Comparison of ENCODE assay signal across 10 mouse cellular contexts in genomic region chr14:100281734-100282133, GRCm38 (mm10). TPM values are rescaled to one million over a fixed set of nuclear protein-coding genes. Genes with fewer than 3 reads are reported as not detected.
A peak's percentile ranks its signal among the peaks of the same experiment; 100 is the strongest.
DNase-seq lines count a peak whose midpoint lies in the region; ATAC-seq lines count a peak whose summit lies in the region.
"Had no signal": no experiment of that assay in that cellular context is flagged by ENCODE, and none has a peak within 500 bp of the region (broad histone marks: within the 10 kb centered on the region; RNA-seq: fewer than 3 reads in every experiment).

No protein-coding gene starts in this region.

- no peak overlapping the region for H3K27ac ChIP-seq in kidney, embryonic 14.5 days (ENCODE audit: low read depth, low read length)
- no peak overlapping the region for H3K27ac ChIP-seq in embryonic facial prominence, embryonic 13.5 days
- H3K27ac ChIP-seq in hindbrain, embryonic 16.5 days (ENCODE audit: low read depth, low read length), result no peak overlapping the region
- H3K27ac ChIP-seq in midbrain, embryonic 14.5 days (replicated peaks; ENCODE audit: low read depth, low read length), result no peak overlapping the region

- 33% methylated on average over 3 of the region's 3 CpGs for WGBS in kidney, embryonic 14.5 days
- 38% methylated on average over 3 of the region's 3 CpGs for WGBS in embryonic facial prominence, embryonic 13.5 days
- 48% methylated on average over 3 of the region's 3 CpGs for WGBS in hindbrain, embryonic 16.5 days
- 54% methylated on average over 3 of the region's 3 CpGs for WGBS in midbrain, embryonic 14.5 days

- H3K4me3 ChIP-seq in kidney, embryonic 14.5 days (ENCODE audit: low read length), result no peak overlapping the region
- H3K4me3 ChIP-seq in embryonic facial prominence, embryonic 13.5 days, result no peak overlapping the region
- no peak overlapping the region for H3K4me3 ChIP-seq in hindbrain, embryonic 16.5 days (ENCODE audit: low read length)
- peak overlapping the region; percentile 14; the same call in 1 of the 2 replicates for H3K4me3 ChIP-seq in midbrain, embryonic 14.5 days (replicated peaks; ENCODE audit: low read depth, low read length)

- H3K9me3 ChIP-seq in kidney, embryonic 14.5 days (ENCODE audit: control insufficient read depth, low read length), result no peaks in the 10 kb centered on the region
- peaks cover 2% of the 10 kb centered on the region; the same call in 1 of the 2 replicates for H3K9me3 ChIP-seq in embryonic facial prominence, embryonic 13.5 days
- no peaks in the 10 kb centered on the region for H3K9me3 ChIP-seq in hindbrain, embryonic 16.5 days (ENCODE audit: control insufficient read depth, low read length)
- H3K9me3 ChIP-seq in midbrain, embryonic 14.5 days (ENCODE audit: control insufficient read depth, low read length), result peaks cover 7% of the 10 kb centered on the region; the same call in 1 of the 2 replicates

- H3K27me3 ChIP-seq in kidney, embryonic 14.5 days (ENCODE audit: control insufficient read depth, insufficient read depth, low read length), result no peaks in the 10 kb centered on the region
- H3K27me3 ChIP-seq in embryonic facial prominence, embryonic 13.5 days, result no peaks in the 10 kb centered on the region
- H3K27me3 ChIP-seq in hindbrain, embryonic 16.5 days (replicated peaks; ENCODE audit: control insufficient read depth, insufficient read depth, low read length), result no peaks in the 10 kb centered on the region
- no peaks in the 10 kb centered on the region for H3K27me3 ChIP-seq in midbrain, embryonic 14.5 days (ENCODE audit: control insufficient read depth, insufficient read depth, low read length)

- H3K36me3 ChIP-seq in kidney, embryonic 14.5 days (ENCODE audit: control insufficient read depth, insufficient read depth, low read length), result no peaks in the 10 kb centered on the region
- H3K36me3 ChIP-seq in embryonic facial prominence, embryonic 13.5 days, result no peaks in the 10 kb centered on the region
- no peaks in the 10 kb centered on the region for H3K36me3 ChIP-seq in hindbrain, embryonic 16.5 days (ENCODE audit: control insufficient read depth, insufficient read depth, low read length)
- H3K36me3 ChIP-seq in midbrain, embryonic 14.5 days (ENCODE audit: control insufficient read depth, insufficient read depth, low read length), result no peaks in the 10 kb centered on the region

- peaks cover 13% of the 10 kb centered on the region; the same call in 1 of the 2 replicates for H3K4me1 ChIP-seq in kidney, embryonic 14.5 days (ENCODE audit: control insufficient read depth, insufficient read depth, low read length)
- H3K4me1 ChIP-seq in embryonic facial prominence, embryonic 13.5 days, result peaks cover 19% of the 10 kb centered on the region
- peaks cover 8% of the 10 kb centered on the region for H3K4me1 ChIP-seq in hindbrain, embryonic 16.5 days (ENCODE audit: control insufficient read depth, insufficient read depth, low read depth, low read length)
- peaks cover 5% of the 10 kb centered on the region for H3K4me1 ChIP-seq in midbrain, embryonic 14.5 days (ENCODE audit: control insufficient read depth, insufficient read depth, low read length)

- no peak overlapping the region for H3K9ac ChIP-seq in kidney, embryonic 14.5 days (ENCODE audit: low read depth, low read length)
- H3K9ac ChIP-seq in embryonic facial prominence, embryonic 13.5 days, result no peak overlapping the region
- H3K9ac ChIP-seq in hindbrain, embryonic 16.5 days (ENCODE audit: low read depth, low read length), result no peak overlapping the region
- 0 out of 2 replicates have a peak overlapping the region, but pooled peaks have one; percentile 12 for H3K9ac ChIP-seq in midbrain, embryonic 14.5 days (replicated peaks; ENCODE audit: low read length)

- DNase-seq in kidney, adult 18-20 months, result peak; percentile 19
- DNase-seq in midbrain, embryonic 14.5 days, result no peak
- DNase-seq in right cerebral cortex, postnatal 10 days (ENCODE audit: low spot score in 2 of 2), result no peak
- no peak for DNase-seq in yolk sac, embryonic 10.5 days (ENCODE audit: low spot score)
- DNase-seq in gastrocnemius, postnatal 10 days, result no peak
- DNase-seq: gastrocnemius, postnatal 25 days had no signal

- H3K4me2 ChIP-seq in kidney, embryonic 14.5 days (replicated peaks; ENCODE audit: low read depth, low read length), result no peak overlapping the region
- H3K4me2 ChIP-seq in embryonic facial prominence, embryonic 13.5 days, result peak overlapping the region; percentile 14
- H3K4me2 ChIP-seq in hindbrain, embryonic 16.5 days (ENCODE audit: low read length), result peak overlapping the region; percentile 41
- peak overlapping the region; percentile 93 for H3K4me2 ChIP-seq in midbrain, embryonic 14.5 days (ENCODE audit: low read length)

- ATAC-seq in kidney, embryonic 14.5 days (ENCODE audit: low FRiP score, low TSS enrichment), result no peak
- ATAC-seq in embryonic facial prominence, embryonic 13.5 days (ENCODE audit: insufficient number of reproducible peaks, insufficient read depth, low FRiP score, low TSS enrichment, low read depth), result no peak
- no peak for ATAC-seq in hindbrain, embryonic 16.5 days
- ATAC-seq in midbrain, embryonic 14.5 days (ENCODE audit: low FRiP score, low TSS enrichment), result no peak
- ATAC-seq: inflammation-experienced regulatory T-cells, adult 6 months had no signal

RNA-seq across cellular contexts. Expression of gene Klf12, which starts 2.7 kb away (rescaled TPM):
- polyA plus RNA-seq in kidney, embryonic 14.5 days (2014; fragmentation: Nextera tagmentation; extraction: Ambion mirVana), result 7.1 and 10.1 TPM in 2 replicates
- 31.1 and 33.0 TPM in 2 replicates for polyA plus RNA-seq in embryonic facial prominence, embryonic 13.5 days (2015; fragmentation: Nextera tagmentation; extraction: Ambion mirVana)
- 39.9 and 49.8 TPM in 2 replicates for polyA plus RNA-seq in hindbrain, embryonic 16.5 days (2015; fragmentation: Nextera tagmentation; extraction: Ambion mirVana)
- polyA plus RNA-seq in midbrain, embryonic 14.5 days (2014; fragmentation: Nextera tagmentation; extraction: Ambion mirVana), result 36.4 and 61.4 TPM in 2 replicates
- 10 to 100 TPM; 11.8 to 14.2 TPM for total RNA-seq in gastrocnemius, postnatal 10 days (2021)
